Mouse (Mus musculus) frontal cortex, postnatal 10 days (tissue): ENCODE results near the gene Dmxl2.

Source experiments
- DNase-seq, 2 experiments: peaks; one replicate each; pipeline ENCODE4 v3.0.0; 2022; ENCODE audit warnings: low spot score in 2 of 2, mixed read lengths in 1 of 2

Dmxl2 gene

GRCm38 (mm10) chr9:54501453-54502110, at the start of gene Dmxl2:
Gene Dmxl2, minus strand, starts transcription at chr9:54501626.
- DNase-seq, result peak; percentile 88 to 90

GRCm38 (mm10) chr9:54549433-54549832, 48.0 kb upstream of the Dmxl2 start:
- no peak for DNase-seq

- DNase-seq, result peak in 1 of 2 experiments; percentile 35
Observed at GRCm38 (mm10) chr9:54547536-54547935, 46.1 kb upstream of the Dmxl2 start.

- DNase-seq, result no peak
Observed at GRCm38 (mm10) chr9:54544954-54545315, 43.5 kb upstream of the Dmxl2 start.

GRCm38 (mm10) chr9:54544212-54544953, 43.0 kb upstream of the Dmxl2 start:
- DNase-seq, result no peak

- no peak for DNase-seq
Observed at GRCm38 (mm10) chr9:54540801-54541200, 39.4 kb upstream of the Dmxl2 start.

GRCm38 (mm10) chr9:54538684-54539083, 37.3 kb upstream of the Dmxl2 start, which contains the start of gene Sh2d7:
Gene Sh2d7, plus strand, starts transcription at chr9:54538984.
- no peak for DNase-seq

GRCm38 (mm10) chr9:54538244-54538643, 36.8 kb upstream of the Dmxl2 start:
- DNase-seq, result no peak

GRCm38 (mm10) chr9:54537480-54537879, 36.1 kb upstream of the Dmxl2 start:
- no peak for DNase-seq

GRCm38 (mm10) chr9:54537030-54537429, 35.6 kb upstream of the Dmxl2 start:
- no peak for DNase-seq

GRCm38 (mm10) chr9:54536236-54536635, 34.8 kb upstream of the Dmxl2 start:
- DNase-seq, result no peak

GRCm38 (mm10) chr9:54533975-54534374, 32.5 kb upstream of the Dmxl2 start:
- DNase-seq, result peak; percentile 72 to 81

GRCm38 (mm10) chr9:54532926-54533325, 31.5 kb upstream of the Dmxl2 start:
- no peak for DNase-seq

GRCm38 (mm10) chr9:54531421-54531820, 30.0 kb upstream of the Dmxl2 start:
- DNase-seq, result no peak

GRCm38 (mm10) chr9:54530836-54531235, 29.4 kb upstream of the Dmxl2 start:
- no peak for DNase-seq

- no peak for DNase-seq
Observed at GRCm38 (mm10) chr9:54529950-54530349, 28.5 kb upstream of the Dmxl2 start.

- no peak for DNase-seq
Observed at GRCm38 (mm10) chr9:54527694-54528093, 26.3 kb upstream of the Dmxl2 start.

GRCm38 (mm10) chr9:54520286-54520685, 18.9 kb upstream of the Dmxl2 start:
- no peak for DNase-seq

GRCm38 (mm10) chr9:54518921-54519320, 17.5 kb upstream of the Dmxl2 start:
- no peak for DNase-seq

- no peak for DNase-seq
Observed at GRCm38 (mm10) chr9:54515991-54516390, 14.6 kb upstream of the Dmxl2 start.

- no peak for DNase-seq
Observed at GRCm38 (mm10) chr9:54502873-54503272, 1.4 kb upstream of the Dmxl2 start.

GRCm38 (mm10) chr9:54502111-54502495, 677 bp upstream of the Dmxl2 start:
- DNase-seq, result no peak

GRCm38 (mm10) chr9:54500832-54501452, 484 bp downstream of the Dmxl2 start:
- peak in 1 of 2 experiments; percentile 47 for DNase-seq
